Mouse (Mus musculus) gastrocnemius, adult 18-20 months (tissue): Measurements from ENCODE around the gene Tesc. TPM values are rescaled to one million over a fixed set of nuclear protein-coding genes. Genes with fewer than 3 reads are reported as not detected.

Experiments
- DNase-seq: peaks from one replicate; pipeline ENCODE4 v3.0.0; 2021; ENCODE audit warnings: low spot score
- total RNA-seq, 2 experiments: library from RNA; stranded (reverse); gene quantifications; 2 replicates each; pipeline ENCODE4 v1.2.3; 2021

Tesc gene
- total RNA-seq, 2 experiments from 2014 or later: 0.37 to 0.81 TPM

DNA sequence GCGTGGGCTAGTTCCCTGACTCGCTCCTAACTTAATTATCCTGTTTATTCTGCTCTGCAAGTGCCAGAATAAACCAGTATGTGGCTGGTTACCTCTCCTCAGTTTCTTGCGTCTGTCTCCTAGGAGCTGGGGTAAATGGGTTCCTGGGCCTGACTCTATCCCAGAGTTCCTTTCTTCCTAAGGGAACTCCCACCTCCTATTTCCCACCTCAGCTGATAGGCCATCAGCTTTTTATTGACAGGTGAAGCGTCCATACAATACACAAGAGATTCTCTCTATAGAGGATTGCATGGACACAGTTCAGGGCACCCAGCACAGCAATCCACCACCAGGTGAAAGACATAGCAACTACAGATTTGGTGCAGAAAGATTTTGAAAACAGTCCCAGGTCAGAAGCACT lies 16.2 kb downstream of the Tesc start:
- no peak for DNase-seq

- no peak for DNase-seq
Observed at GRCm38 (mm10) chr5:118044907-118045306, 17.4 kb downstream of the Tesc start.

GRCm38 (mm10) chr5:118045385-118045784 lies 17.8 kb downstream of the Tesc start:
- DNase-seq: no peak

GRCm38 (mm10) chr5:118047091-118047757 lies 19.7 kb downstream of the Tesc start:
- no peak for DNase-seq

DNA sequence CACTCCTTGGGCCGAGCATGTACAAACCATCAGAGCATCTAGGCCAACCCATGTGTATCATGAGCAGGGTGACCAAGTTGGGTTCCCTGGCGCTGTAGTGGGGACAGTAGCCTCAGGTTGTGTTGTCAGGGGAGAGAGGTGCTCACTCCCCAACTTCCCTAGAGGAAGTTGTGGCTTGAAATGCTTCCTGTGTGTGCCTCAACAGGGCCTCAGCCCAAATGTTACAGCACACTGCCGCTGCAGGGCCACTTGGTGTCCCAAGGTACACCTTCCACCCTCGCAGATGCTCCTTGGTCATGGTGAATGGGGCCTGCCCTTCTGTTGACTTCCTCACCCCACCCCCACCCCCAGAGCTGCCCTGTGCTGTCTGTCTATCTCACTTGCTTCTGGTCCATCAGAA lies 20.9 kb downstream of the Tesc start:
- no peak for DNase-seq

- no peak for DNase-seq
Observed at GRCm38 (mm10) chr5:118048928-118049327, 21.4 kb downstream of the Tesc start.

- DNase-seq: no peak
Observed at GRCm38 (mm10) chr5:118050743-118051142, 23.2 kb downstream of the Tesc start.

DNA sequence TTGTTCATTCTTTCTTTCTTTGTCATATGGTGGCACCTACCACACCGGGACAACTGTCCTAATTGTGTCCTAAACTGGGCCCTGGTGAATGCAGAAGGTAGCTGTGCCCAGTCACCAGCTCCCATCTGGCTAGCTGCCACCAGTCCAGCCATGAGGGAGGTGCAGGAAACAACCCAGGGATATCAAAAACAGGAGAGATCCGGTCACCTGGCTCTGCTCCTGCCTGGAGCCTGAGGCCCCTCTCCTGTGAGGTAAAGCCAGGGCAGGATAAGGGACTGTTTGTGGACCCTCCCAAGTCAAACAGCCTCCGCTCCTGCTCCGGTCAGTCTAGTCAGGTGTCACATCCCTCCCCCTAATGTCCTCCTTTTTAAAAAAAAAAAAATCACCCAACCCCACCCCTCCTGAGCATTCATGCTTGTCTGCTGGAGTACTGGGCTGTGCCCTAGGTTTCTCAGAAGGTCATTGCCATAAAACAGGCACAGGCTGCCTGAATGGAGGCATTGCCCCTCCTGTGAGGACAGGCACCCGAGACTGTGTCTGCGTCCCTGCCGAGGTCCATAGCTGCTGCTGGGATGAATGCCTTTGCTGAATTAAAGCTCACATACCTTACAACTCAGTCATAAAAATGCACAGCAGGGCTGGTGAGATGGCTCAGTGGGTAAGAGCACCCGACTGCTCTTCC lies 24.6 kb downstream of the Tesc start:
- DNase-seq: no peak

GRCm38 (mm10) chr5:118053205-118053604 lies 25.7 kb downstream of the Tesc start:
- no peak for DNase-seq

DNA sequence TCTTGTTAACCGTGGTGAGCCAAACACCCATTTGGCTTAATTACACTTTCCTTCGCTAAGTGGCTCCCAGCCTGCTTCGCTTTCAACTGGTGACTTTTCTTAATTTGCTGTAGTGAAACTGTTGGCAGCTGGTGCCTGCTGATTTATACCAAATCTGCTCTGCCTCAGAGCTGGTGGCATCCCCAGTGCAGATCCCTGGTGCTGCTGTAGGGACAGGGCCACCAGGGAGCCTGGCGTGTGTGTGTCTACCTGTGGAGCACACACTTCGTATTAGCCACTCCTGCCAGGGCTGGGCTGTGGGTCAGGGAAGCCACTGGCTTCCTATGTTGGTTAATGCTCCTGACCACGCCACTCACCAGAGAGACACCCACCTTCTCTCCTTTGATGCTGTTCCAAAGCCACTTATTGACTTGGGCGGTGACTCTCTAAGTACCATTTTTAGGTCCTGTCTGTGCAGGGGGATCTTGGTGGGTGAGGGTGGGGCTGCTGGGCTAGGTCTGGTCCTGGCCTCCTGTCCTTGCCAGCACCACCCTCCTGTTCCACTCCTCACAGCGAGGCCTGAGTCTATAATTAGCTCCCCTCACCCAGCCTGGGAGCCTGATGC lies 30.1 kb downstream of the Tesc start:
- no peak for DNase-seq

- DNase-seq: no peak
Observed at GRCm38 (mm10) chr5:118058858-118059257, 31.3 kb downstream of the Tesc start.

GRCm38 (mm10) chr5:118059646-118060045 lies 32.1 kb downstream of the Tesc start:
- DNase-seq: no peak

DNA sequence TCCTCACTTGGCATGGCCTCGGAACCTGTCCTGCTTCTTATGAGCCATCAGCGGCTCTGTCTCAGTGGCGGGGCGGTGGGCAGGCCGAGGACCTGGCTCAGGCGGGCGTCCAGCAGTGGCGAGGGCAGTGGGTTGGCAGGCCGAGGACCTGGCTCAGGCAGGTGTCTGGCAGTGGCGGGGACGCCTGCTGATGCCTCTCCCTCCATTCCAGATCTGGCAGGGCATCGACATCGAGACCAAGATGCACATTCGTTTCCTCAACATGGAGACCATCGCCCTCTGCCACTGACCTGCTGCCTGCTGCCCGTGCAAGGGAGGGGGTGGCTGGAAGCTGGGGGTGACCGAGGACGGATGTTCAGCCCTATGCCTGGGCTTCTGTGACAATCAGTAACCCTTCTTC lies 33.8 kb downstream of the Tesc start:
- DNase-seq: no peak

- DNase-seq: no peak
Observed at GRCm38 (mm10) chr5:118063181-118063621, 35.7 kb downstream of the Tesc start.

DNA sequence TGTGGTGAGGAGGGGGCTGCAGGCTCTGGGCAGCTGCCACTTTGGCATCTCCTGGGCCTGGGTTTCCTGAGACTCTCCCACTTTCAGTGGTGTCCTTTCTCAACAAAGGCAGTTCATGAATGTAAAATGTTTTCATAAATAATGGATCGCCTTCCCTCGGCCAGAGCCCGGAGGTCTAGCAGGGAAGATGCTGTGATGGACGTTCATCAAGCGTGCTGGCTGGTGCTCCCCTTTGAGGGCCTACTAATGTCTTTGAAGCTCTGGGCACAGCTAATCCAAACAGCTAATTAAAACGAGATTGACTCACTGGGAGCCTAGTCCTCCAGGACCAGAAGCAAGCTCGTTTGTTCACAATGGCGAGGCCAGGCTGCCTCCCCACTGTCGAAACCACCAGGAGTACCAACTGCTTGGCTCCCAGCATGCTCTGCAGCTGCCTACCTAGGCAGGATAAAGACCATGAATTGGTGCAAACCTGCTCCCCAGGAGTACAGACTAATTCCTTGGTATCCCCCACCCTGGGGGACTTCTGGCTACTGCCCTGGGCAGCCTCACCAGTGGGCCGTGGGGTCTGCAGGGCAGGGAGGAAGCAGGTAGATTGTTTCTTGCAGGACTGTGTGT lies 36.9 kb downstream of the Tesc start:
- DNase-seq: no peak

- no peak for DNase-seq
Observed at GRCm38 (mm10) chr5:118065516-118066255, 38.1 kb downstream of the Tesc start.

- DNase-seq: peak; percentile 70
Observed at GRCm38 (mm10) chr5:118066828-118067227, 39.3 kb downstream of the Tesc start.

- DNase-seq: no peak
Observed at GRCm38 (mm10) chr5:118067572-118067971, 40.0 kb downstream of the Tesc start.

- no peak for DNase-seq
Observed at GRCm38 (mm10) chr5:118067984-118068494, 40.5 kb downstream of the Tesc start.

GRCm38 (mm10) chr5:118069315-118069714 lies 41.8 kb downstream of the Tesc start:
- peak; percentile 63 for DNase-seq

- no peak for DNase-seq
Observed at GRCm38 (mm10) chr5:118071766-118072165, 44.2 kb downstream of the Tesc start.
